Mouse (Mus musculus) spleen, embryonic (tissue): ENCODE data around the gene Rab17.

Experiments
- CTCF ChIA-PET: fragments of 350-600 bp; sonication (Branson Sonifier 250); formaldehyde crosslinking; loops from one replicate; lab custom pipeline; 2022; lab: Charles Lee

Gene Rab17

GRCm38 (mm10) chr1:90969347-90969784 is at the start of gene Rab17:
Rab17 (minus strand) TSS chr1:90969661.
- CTCF ChIA-PET = no interaction called here

GRCm38 (mm10) chr1:91017111-91017758 is 47.8 kb upstream of the Rab17 start:
- CTCF ChIA-PET = no interaction called here

- CTCF ChIA-PET = no interaction called here
Measured at GRCm38 (mm10) chr1:91015571-91015970, 46.1 kb upstream of the Rab17 start.

GRCm38 (mm10) chr1:91013803-91014202 is 44.3 kb upstream of the Rab17 start:
- CTCF ChIA-PET = no interaction called here

GRCm38 (mm10) chr1:91011336-91011735 is 41.9 kb upstream of the Rab17 start:
- CTCF ChIA-PET = no interaction called here

GRCm38 (mm10) chr1:91010716-91011115 is 41.3 kb upstream of the Rab17 start:
- CTCF ChIA-PET = no interaction called here

GRCm38 (mm10) chr1:91010216-91010615 is 40.8 kb upstream of the Rab17 start:
- CTCF ChIA-PET = no interaction called here

GRCm38 (mm10) chr1:91009266-91009665 is 39.8 kb upstream of the Rab17 start:
- CTCF ChIA-PET = no interaction called here

- CTCF ChIA-PET = no interaction called here
Measured at GRCm38 (mm10) chr1:91008746-91009145, 39.3 kb upstream of the Rab17 start.

- CTCF ChIA-PET = no interaction called here
Measured at GRCm38 (mm10) chr1:91008147-91008682, 38.8 kb upstream of the Rab17 start.

- CTCF ChIA-PET = no interaction called here
Measured at GRCm38 (mm10) chr1:91006708-91007107, 37.2 kb upstream of the Rab17 start.

- CTCF ChIA-PET = interaction anchor here (0.5 kb wide), 1 partner anchor 92 kb away, joined by 8 read pairs; no protein-coding TSS in a partner anchor
Measured at GRCm38 (mm10) chr1:91006037-91006436, 36.6 kb upstream of the Rab17 start.

- CTCF ChIA-PET = interaction anchor here (0.5 kb wide), 1 partner anchor 94 kb away, joined by 3 read pairs; no protein-coding TSS in a partner anchor
Measured at GRCm38 (mm10) chr1:91003522-91004253, 34.2 kb upstream of the Rab17 start.

- CTCF ChIA-PET = no interaction called here
Measured at GRCm38 (mm10) chr1:91002641-91003040, 33.2 kb upstream of the Rab17 start.

- CTCF ChIA-PET = no interaction called here
Measured at GRCm38 (mm10) chr1:91001871-91002539, 32.5 kb upstream of the Rab17 start.

GRCm38 (mm10) chr1:91001101-91001500 is 31.6 kb upstream of the Rab17 start:
- CTCF ChIA-PET = no interaction called here

GRCm38 (mm10) chr1:90999911-91000601 is 30.6 kb upstream of the Rab17 start:
- CTCF ChIA-PET = no interaction called here

- CTCF ChIA-PET = no interaction called here
Measured at GRCm38 (mm10) chr1:90998891-90999611, 29.6 kb upstream of the Rab17 start.

GRCm38 (mm10) chr1:90998268-90998890 is 28.9 kb upstream of the Rab17 start, which contains the start of gene Lrrfip1:
Lrrfip1 (plus strand) TSS chr1:90998737.
- CTCF ChIA-PET = no interaction called here

GRCm38 (mm10) chr1:90997641-90998040 is 28.2 kb upstream of the Rab17 start:
- CTCF ChIA-PET = no interaction called here
